Mouse (Mus musculus): ENCODE results near the gene Sertad2.

Gene Sertad2

DNA sequence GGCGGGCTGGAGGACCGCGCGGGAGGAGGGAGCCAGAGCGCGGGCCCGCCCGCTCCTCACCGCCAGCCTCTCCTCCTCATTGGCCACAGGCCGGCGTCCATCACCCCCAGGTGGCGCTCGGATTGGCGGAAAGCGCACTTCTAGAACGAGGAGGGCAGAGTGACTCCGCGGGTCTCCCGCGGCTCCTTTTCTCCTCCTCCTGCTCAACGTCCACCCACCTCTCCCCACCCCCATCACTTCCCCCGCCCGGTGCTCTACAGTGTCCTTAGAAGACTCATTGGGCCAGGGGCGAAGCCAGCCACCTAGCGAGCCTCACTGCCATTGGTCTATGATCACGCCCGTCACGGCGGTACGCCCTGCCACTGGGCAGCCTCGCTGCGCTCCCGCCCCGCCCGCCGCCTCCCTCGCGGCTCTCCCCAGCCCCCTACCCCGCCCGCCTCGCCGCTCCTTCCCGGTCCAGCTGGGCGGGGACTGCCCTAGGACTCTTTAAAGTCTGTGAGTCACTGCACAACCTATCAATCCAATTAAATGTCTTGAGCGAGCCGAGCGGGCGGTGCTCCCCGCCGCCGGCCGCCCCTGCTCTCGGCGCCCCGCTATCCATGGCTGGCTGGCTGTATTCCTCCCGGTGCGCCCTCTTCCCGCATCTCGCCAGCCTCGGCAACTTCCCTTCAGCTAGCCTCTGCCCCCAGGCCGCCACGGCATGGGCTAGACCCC is at the start of gene Sertad2:
Sertad2 (plus strand) TSS at position 515 of the 714 bp plus-strand sequence.
- DNase-seq (ENCODE audit: extremely low read depth, low read depth) = peak; percentile 97

DNA sequence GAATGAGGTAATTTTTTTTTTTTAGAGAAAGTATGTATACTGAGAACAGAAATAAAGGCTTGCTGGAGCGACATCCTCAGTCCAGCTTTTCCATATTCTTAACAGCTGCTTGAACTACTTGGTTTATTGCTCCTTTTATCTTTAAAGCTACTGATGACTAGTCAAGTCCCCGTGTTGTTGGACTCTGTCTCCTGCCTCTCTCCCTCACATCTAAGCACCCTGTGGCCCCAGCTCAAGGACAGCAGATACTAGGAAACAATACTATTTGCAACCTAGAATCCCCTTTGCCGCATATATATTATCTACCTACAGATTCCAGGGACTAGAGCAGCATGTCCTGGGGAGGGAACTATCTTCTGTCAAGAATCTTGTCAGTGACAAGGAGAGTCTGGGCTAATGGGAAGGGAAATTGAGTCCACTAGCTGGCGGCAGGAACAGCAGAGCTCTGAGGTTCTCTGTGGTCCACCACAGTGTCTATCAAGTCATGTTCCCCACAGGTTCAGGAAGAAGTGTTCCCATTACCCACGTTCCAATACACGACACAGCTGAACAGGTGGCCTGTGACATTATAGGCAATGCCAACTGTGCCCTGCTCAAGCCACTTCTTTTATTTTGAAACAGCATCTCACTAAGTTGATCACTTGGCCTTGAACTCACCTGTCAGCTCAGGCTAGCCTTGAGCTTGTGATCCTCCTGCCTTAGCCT is 49.0 kb upstream of the Sertad2 start:
- no peak for DNase-seq (ENCODE audit: extremely low read depth, low read depth)

DNA sequence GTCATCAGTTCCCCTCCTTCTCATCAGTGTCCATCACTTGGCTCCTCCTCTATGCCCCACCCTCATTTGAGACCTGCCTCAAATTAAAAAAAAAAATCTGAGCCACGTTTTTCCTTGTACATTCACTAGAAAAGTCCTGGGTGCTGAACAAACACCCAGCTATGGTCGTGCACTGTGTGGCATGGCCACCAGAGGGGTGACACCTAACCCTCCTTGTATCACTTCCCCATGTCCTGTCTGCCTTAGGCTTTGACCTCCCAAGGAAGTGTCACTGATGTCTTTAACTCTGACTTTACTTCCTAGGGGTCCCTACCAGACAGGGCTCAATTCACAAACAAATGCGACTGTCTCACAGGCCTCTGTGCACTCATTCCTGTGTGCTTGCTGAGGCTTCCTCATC is 42.5 kb upstream of the Sertad2 start:
- no peak for DNase-seq (ENCODE audit: extremely low read depth, low read depth)

DNA sequence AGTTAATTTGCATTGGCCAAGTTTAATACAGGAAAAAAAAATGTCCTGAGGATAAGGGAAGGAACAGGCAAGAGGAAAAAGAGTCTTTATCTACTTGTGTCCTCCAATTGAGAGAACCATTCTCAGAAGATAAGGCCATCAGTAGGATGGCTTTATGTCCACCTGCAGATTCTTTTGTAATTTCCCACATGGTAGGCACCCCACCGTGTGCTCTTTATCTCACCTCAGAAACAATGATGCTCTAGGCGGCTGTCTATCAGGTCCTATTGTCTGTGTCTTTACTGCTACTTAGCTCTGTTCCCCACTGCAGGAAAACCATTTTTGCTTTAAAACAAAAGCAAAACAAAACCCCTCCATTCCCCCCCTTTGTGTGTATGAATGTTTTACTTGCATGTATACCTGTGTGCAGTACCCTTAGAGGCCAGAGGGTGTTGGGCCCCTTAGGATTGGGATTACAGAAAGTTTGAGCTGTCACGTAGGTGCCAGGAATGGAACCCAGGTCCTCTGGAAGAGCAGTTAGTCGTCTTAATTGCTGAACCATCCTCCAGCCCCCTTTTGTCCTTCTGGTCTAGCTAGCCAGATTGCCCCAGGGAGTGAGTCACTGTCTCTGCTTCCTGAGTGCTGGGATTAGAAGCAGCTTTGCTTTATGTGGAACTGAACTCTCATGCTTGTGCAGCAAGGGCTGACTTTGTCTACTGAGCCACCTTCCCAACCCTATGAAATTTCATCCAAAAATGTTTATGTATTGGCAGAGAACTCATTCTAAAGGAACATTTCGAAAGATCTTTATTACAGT is 41.7 kb upstream of the Sertad2 start:
- no peak for DNase-seq (ENCODE audit: extremely low read depth, low read depth)

DNA sequence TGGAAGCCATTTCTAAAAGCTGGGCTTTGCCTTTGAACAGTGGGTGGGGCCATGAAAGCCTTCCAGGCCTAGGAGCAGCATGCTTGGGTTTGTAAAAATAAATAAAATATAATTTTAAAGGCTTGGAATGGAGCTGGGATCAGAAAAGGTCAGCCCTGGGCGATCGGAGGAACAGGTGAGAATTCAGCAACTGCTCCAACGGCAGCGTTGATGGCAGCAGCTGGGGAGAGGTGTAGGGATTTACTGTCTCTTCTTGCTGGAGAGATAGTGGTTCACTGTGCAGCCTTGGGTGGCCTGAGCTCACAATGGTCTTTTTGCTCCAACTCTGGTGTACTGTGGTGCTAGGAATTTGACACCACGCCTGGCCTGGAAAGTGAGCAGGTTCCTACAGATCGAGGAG is 29.5 kb upstream of the Sertad2 start:
- DNase-seq (ENCODE audit: extremely low read depth, low read depth) = no peak

DNA sequence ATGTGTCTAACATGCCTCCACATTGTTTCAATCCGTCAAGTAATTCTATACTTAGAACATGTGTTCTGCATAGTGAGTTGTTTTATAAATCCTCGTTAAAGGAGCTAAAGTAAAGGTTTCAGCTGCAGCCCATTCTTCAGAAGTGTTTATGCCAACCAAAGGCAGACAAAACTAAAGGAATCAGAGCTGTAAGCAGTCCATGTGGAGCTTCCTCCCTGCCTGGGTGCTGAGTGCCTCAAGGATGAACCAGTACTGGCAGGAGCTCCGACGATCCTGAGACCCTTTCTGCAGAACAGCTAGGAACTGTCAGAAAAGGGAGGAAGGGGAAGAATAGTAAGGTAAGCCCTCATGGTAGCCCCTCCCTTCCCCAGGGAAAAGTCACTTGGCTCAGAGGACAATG is 28.3 kb upstream of the Sertad2 start:
- no peak for DNase-seq (ENCODE audit: extremely low read depth, low read depth)

DNA sequence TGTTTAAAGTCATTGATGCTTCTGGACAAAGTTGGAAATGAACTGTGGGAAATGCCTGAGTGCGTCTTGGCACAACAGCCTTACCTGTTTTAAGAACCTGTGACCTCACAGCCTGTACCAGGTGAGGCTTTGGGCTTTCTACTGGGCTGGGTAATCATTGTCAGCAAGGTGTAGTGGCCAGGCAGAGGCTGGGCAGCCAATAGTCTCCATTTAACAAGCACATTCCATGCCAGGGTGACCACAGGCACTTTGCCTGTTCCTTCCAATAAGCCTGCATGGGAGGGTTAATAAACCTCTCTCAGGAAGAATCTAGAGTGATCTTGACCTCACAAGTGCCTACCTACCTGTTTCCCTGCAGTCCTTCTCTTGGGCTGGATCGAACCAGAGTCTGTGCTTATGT is 21.7 kb upstream of the Sertad2 start:
- DNase-seq (ENCODE audit: extremely low read depth, low read depth) = no peak

DNA sequence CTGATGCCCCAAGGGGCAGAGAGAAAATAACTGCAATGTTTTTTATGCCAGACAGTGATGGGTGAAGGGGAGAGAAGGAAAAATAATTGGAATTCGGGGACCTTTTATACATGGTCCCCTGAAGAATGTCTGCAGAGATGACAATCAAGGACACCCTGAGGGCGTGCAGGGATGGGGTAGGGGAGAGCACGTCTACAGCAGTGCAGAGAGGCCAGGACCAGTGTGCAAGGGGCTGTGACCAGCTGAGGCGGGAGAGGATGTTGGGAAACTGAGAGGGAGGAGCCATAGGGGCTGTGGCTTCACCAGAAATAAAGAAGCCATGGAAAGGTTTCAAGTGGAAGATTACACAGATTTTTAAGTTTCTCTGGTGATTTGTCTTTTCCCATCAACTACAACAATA is 20.3 kb upstream of the Sertad2 start:
- no peak for DNase-seq (ENCODE audit: extremely low read depth, low read depth)

DNA sequence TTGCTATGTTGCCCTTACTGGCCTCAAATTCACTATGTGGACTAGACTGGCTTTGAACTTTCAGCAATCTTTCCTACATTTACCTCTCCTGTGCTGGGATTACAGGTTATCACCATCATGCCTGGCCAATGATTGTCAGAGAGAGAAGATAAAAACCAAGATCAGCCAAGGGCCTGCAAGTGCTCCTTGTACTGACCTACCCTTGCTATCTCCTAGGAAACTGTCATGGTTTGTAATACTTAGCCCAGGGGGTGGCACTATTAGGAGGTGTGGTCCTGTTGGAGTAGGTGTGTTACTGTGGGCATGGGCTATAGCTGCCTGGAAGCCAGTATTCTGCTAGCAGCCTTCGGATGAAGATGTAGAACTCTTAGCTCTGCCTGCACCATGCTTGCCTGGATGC is 18.6 kb upstream of the Sertad2 start:
- DNase-seq (ENCODE audit: extremely low read depth, low read depth) = no peak

DNA sequence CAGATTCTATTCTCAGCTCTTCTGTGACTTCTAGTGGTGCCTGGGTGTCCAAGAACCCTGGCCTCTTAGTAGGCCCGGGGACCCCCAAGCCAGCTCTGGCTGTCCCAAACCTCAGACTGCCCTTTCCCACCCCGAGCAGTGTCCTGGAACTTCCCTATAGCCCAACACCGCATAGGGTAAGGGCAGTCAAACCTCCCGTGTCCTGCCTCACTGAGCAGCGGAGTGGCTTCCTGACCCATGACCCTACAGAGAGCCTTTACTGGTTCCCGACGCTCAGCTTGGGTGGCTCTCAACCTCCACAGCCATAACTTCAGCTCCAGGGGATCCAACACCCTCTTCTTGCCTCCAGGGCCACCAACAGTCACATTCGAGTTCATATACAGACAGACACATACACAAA is 17.1 kb upstream of the Sertad2 start:
- DNase-seq (ENCODE audit: extremely low read depth, low read depth) = no peak

DNA sequence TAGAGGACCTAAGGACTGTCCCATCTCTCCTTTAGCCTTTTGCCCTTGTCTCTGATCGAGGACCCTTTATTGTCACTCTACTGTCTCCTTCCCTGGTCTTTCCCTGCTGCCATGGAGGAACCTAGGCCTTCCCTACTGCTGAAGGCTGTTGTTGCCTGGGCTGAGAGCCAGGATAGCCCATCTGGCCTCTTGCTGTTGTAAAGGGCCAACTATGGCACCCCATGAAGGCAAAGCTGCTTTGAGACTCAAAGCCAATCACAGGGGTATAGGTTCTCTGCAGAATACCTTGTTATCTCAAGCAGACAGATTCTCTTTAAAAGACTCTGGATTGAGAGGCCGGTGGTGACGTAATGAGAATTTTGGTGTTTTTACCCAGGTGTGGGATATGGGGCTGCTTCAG is 15.2 kb upstream of the Sertad2 start:
- no peak for DNase-seq (ENCODE audit: extremely low read depth, low read depth)

DNA sequence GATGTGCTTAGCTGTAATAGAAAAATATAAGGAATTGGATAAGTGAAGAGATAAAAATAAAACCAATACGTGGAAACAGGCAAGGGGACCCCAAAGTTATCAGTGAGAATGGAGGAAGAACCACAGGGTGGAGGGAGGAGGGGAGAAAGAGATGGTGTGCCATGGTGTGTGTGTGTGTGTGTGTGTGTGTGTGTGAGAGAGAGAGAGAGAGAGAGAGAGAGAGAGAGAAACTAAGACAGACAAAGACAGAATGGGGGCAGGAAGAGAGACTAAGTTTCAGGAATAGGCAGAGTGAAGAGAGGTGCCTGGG is 11.4 kb upstream of the Sertad2 start:
- DNase-seq (ENCODE audit: extremely low read depth, low read depth) = no peak

DNA sequence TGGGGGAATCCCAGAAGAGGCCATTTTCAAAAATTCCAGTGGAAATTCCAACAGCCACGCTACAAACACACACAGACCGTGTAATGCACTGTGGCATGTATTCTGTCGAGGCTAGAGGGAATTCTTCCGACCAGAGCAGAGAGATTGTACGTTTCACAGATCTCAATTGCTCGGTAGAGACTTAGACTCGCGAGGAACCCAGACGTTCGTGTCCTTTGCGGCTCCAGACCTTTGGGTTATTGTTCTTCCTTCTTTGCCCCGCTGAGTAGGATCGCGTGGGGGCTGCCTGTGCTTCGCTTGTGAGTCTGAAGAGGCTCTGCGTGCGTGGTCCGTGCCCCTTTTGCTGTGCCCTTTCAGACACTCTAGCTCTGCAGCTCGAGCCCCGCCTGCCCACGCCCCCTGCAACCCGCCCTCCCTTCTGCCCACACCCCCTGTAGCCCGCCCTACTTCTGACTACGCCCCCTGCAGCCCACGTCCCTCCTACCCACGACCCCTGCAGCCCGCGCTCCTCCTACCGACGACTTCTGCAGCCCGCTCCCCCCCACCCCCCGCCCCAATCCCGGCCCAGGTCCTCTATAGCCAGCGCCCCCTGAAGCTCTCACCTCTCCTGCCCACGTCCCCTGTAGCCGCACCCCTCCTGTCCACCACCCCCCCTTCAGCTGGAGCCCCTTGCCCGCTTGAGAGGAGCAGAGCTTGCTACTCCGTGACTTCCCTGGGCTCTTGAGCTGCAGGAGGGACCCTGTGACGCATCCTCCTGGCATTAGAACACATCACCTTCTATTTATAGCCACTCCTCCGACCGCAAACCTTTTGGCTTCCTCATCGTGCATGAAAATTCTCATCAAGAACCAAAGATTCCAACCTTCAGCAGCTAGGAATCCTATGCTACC is 10.8 kb upstream of the Sertad2 start:
- DNase-seq (ENCODE audit: extremely low read depth, low read depth) = no peak

DNA sequence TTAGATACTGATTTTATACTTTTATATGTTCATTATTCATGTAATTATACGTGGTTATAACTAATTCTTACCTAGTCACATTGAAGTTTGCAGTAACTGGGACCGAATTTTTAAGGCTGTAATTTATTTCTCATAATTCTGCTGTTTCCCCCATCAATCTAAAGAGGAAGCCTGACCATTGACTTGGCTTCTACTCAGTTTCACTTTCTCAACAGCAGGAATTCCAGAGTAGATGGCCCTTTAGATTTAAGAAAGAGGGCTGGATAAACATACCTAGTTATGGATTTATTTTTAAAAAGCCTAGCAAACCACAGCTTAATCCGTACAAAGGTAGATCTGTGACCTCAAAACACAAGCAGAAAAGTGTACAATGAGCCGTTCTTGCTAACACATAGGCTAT is 9.8 kb upstream of the Sertad2 start:
- DNase-seq (ENCODE audit: extremely low read depth, low read depth) = no peak

DNA sequence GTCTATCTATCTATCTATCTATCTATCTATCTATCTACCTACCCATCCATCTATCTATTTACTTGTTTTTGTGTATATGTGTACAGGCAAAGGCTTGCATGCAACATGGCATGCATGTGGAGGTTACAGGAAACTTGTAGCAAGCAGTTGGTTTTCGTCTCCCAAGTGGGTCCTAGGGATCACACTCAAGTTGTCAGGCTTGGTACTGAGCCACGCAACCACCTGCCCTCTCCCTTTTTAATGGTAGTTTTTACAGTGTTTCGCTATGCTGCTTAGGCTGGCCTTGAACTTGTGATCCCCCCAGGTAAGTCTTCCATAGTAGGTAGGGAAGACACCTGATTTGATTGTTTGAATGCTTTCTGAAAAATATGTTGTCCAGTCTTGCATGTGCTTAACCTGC is 5.8 kb upstream of the Sertad2 start:
- no peak for DNase-seq (ENCODE audit: extremely low read depth, low read depth)

DNA sequence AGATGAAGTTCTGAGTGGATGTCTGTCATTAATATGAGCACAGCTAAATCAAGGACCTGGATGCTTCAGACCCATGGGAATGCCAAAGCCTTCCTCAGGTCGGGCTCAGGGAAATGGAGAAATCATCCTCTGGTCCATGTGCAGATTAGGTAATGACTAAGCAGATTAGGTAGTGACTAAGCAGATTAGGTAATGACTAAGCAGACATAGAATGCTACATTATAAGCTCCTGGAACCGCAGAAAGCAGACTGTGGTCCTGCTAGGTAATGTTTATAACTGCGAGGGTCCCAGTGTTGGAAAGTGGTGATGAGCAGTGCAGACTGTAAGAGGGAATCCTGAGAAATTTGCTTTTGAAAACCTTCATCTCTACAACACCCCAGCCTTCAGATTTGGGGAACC is 4.6 kb upstream of the Sertad2 start:
- DNase-seq (ENCODE audit: extremely low read depth, low read depth) = no peak

DNA sequence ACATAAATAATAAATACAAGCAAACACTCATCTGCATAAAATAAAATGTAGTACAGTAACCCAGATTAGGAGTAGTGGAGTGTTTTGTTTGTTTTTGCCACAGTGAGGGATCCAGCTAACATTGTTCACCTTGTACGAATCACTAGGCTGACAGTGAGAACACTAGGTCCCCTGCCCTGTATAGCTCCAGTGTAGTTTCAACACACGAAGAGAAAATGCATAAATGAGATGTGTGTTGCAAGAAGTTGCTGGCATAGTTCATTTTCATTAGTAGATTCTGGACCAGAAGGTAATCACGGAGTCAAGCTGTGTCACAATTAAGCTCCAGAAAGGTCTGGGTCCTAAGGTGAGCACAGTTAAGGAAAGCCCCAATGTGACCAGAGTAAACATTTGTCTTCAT is 1.8 kb upstream of the Sertad2 start:
- no peak for DNase-seq (ENCODE audit: extremely low read depth, low read depth)

DNA sequence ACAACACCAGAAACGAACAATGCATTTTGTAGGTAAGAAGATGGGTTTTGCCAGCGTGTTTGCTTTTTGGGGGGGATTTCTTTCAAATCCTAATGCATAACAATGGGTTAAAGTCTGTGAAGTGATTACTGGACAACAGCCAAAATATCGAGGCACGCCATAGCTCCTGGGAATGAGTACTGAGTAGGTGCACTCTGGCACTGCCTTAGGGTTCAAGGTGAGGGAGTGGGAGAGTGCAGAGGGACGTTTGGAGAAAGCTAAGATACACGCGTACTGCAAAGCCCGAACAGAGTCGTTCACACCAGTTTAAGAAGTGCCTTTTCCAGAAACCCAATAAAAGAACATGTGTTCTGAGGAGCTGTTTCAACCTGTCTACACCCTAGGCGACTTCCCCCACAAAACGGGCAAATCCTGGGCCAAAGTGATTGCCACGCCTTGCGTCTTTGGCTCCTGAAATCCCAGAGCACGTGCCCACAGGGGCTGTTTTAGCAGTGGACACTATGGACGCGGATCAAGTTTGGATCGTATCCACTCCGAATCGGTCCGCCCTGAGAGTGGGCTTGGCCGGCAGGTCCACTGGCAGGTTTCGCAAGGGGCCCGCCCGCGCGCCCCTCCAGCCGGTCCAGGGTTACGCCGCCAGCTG is 937 bp upstream of the Sertad2 start:
- DNase-seq (ENCODE audit: extremely low read depth, low read depth) = peak; percentile 66

DNA sequence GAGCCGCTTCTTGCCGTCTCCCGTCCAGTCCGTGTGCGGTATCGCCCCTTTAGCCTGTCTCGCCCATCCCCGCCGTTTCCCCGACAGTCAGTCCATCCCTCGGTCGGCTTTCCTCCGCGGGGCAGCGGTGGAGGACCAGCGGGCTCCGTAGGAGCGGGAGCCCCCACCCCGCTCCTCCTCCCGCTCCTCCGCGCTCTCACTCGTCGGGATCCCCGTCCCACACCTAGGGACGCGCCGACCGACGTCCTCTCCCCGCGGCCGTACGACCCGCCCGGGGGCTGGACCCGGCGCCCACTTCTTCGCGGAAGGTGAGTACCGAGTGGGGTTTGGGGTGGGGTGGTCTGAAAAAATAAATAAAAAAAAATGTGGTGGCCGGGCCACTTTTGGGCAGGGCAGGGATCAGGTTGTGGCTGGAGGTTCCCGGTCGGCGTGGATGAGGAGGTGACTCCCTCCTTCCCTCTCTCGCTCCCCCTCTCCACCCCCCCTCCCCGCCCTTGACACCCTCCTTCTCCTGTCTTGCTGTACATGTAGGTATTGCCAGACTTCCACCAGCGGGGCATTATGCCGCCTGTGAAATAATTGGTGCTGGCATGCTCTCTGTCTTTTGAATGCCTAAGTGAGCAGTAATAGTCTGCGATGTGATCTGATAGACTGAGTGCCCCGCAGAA is 534 bp downstream of the Sertad2 start:
- DNase-seq (ENCODE audit: extremely low read depth, low read depth) = no peak

DNA sequence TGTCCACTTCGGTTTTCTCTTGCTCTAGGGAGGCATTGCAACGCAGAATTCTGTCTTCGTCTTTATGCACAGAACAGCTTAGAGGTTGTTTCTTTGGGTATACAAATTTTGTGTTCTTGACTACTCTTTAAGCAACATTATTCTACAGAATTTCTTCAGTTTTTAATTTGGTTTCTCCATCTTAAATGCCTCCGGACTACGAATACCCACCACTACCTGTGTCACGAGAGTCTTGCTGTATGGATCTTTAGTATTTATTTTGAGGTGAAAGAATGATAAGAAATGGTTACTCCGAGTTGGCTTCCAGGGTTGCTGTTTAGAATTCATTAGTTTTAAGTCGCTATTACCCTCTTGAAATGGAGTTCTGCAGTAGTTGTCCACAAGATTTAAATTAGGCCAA is 1.3 kb downstream of the Sertad2 start:
- no peak for DNase-seq (ENCODE audit: extremely low read depth, low read depth)

Data from MEL-GATA-1-ER (cell line).